Mouse (Mus musculus): ENCODE measurements around the gene Adamts15.

DNA sequence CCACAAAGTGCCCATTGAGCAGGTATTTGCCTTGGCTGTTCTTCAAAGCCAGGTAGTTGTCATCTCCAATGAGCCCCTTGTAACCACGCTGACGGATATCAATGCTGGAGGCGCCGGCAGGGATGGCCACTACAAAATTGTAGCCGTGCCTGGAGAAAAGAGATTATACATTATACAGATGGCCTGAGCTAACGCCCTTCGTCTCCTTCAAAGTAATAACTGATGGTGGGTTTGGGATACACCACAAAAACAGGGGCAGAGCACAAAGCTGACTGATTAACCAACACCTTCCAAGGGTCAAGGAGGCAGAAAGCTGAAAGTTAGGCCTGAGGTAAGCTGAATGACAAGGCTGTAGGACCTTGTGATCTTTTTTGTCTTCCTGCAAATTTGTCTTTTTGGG lies 19.6 kb downstream of the Adamts15 start:
- TF ChIP-seq CTCF (IDR thresholded peaks at IDR 0.05; ENCODE audit: control insufficient read depth, insufficient read depth, insufficient read length) (no peak), MYOG (IDR thresholded peaks at IDR 0.05; ENCODE audit: control insufficient read depth, extremely low read depth, insufficient read length) (no peak), USF1 (IDR thresholded peaks at IDR 0.05; ENCODE audit: low read depth) (no peak), CEBPB (IDR thresholded peaks at IDR 0.05; ENCODE audit: low read depth) (no peak)
